8 mouse cellular contexts compared by ENCODE assay signal in the genomic region with DNA sequence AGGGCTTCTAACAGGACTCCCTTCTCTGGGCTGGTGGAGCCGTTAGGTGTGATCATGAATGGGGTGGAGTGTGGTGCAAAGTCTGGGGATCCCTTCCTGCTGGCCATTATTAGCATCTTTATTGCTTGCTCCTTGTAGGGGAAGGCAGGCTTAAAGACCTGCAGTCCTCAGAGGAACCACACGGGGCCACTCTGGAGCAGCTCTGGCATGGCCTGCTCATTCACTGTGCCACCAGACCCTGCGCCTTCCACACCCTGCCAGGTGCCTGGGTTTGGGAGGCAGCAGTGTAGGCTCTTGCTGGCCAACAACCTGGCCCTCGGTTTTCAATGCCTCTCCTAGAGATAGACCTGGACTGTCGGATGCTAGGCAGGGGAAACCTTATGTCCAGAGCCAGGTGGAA. TPM values are rescaled to one million over a fixed set of nuclear protein-coding genes. Genes with fewer than 3 reads are reported as not detected.
DNase-seq lines count a peak whose midpoint lies in the region; ATAC-seq and TF ChIP-seq lines count a peak whose summit lies in the region.

No protein-coding gene starts in this region.

- H3K9me3 ChIP-seq in forebrain, postnatal 0 days (ENCODE audit: low read length) = no peaks in the 10 kb centered on the region
- H3K9me3 ChIP-seq in lung, embryonic 16.5 days (ENCODE audit: control insufficient read depth, low read length) = no peaks in the 10 kb centered on the region

- ATAC-seq in forebrain, postnatal 0 days = peak; percentile 93
- ATAC-seq in lung, embryonic 16.5 days (ENCODE audit: low read depth) = peak; percentile 61

- H3K27me3 ChIP-seq in cerebellum, adult 2 months (ENCODE audit: control insufficient read depth, insufficient read depth, low read length) = no peaks in the 10 kb centered on the region
- no peaks in the 10 kb centered on the region for H3K27me3 ChIP-seq in forebrain, postnatal 0 days (ENCODE audit: insufficient read depth, low read length)
- H3K27me3 ChIP-seq in lung, embryonic 16.5 days (ENCODE audit: control insufficient read depth, insufficient read depth, low read depth, low read length) = no peaks in the 10 kb centered on the region

- H3K4me3 ChIP-seq in cerebellum, adult 2 months (replicated peaks; ENCODE audit: insufficient read depth, low read depth, low read length) = no peak overlapping the region
- H3K4me3 ChIP-seq in forebrain, postnatal 0 days (ENCODE audit: low read depth, low read length) = no peak overlapping the region
- no peak overlapping the region for H3K4me3 ChIP-seq in lung, embryonic 16.5 days (ENCODE audit: low read length)

- H3K4me1 ChIP-seq in cerebellum, adult 2 months (ENCODE audit: control insufficient read depth, insufficient read depth, low read length) = peaks cover 54% of the 10 kb centered on the region
- H3K4me1 ChIP-seq in forebrain, postnatal 0 days (ENCODE audit: insufficient read depth) = no peaks in the 10 kb centered on the region
- peaks cover 33% of the 10 kb centered on the region for H3K4me1 ChIP-seq in lung, embryonic 16.5 days (replicated peaks; ENCODE audit: control insufficient read depth, insufficient read depth, low read length)

- H3K9ac ChIP-seq in forebrain, postnatal 0 days = no peak overlapping the region
- H3K9ac ChIP-seq in lung, embryonic 16.5 days (ENCODE audit: low read length) = peak overlapping the region; percentile 16; the same call in 1 of the 2 replicates

- TF ChIP-seq CTCF in cerebellum, adult 2 months (IDR thresholded peaks at IDR 0.05; ENCODE audit: borderline replicate concordance, insufficient read depth, low read depth, low read length) = peak; percentile 97
- peak; percentile 96 for TF ChIP-seq CTCF in forebrain, postnatal 0 days (IDR thresholded peaks at IDR 0.05; ENCODE audit: low read depth)

- H3K27ac ChIP-seq in cerebellum, adult 2 months (ENCODE audit: insufficient read depth, low read length) = peak overlapping the region; percentile 40
- no peak overlapping the region for H3K27ac ChIP-seq in forebrain, postnatal 0 days (ENCODE audit: low read depth, low read length)
- no peak overlapping the region; the same call in 1 of the 2 replicates for H3K27ac ChIP-seq in lung, embryonic 16.5 days (ENCODE audit: low read length)

- peak; percentile 76 for DNase-seq in R1 (ENCODE audit: low read depth, low spot score)
- peak; percentile 95 to 96 for DNase-seq in cerebellum, adult 2 months
- DNase-seq in forebrain, postnatal 0 days = peak; percentile 91
- DNase-seq in heart, postnatal 4 days = peak; percentile 93
- peak; percentile 74 to 90 for DNase-seq in layer of hippocampus, adult 18-20 months (ENCODE audit: low spot score in 2 of 2)
- peak; percentile 92 for DNase-seq in retina, embryonic 14.5 days (ENCODE audit: low spot score)
- DNase-seq in urinary bladder, postnatal 4 days (ENCODE audit: low spot score in 2 of 2) = peak; percentile 71 to 84

- H3K4me2 ChIP-seq in forebrain, postnatal 0 days (ENCODE audit: low read depth) = no peak overlapping the region
- H3K4me2 ChIP-seq in lung, embryonic 16.5 days (ENCODE audit: low read depth, low read length) = no peak overlapping the region

- H3K36me3 ChIP-seq in forebrain, postnatal 0 days (ENCODE audit: insufficient read depth) = no peaks in the 10 kb centered on the region
- no peaks in the 10 kb centered on the region for H3K36me3 ChIP-seq in lung, embryonic 16.5 days (ENCODE audit: control insufficient read depth, insufficient read depth, low read length)

- no peak for TF ChIP-seq POLR2A in cerebellum, adult 2 months (IDR thresholded peaks at IDR 0.05; ENCODE audit: borderline replicate concordance, insufficient read depth, low read length)

- 0% methylated on average over 5 of the region's 5 CpGs for WGBS in cerebellum, adult 2 months
- 4% methylated on average over 5 of the region's 5 CpGs for WGBS in forebrain, postnatal 0 days
- 5% methylated on average over 5 of the region's 5 CpGs for WGBS in lung, embryonic 16.5 days

RNA-seq across cellular contexts. Expression of gene Eml1, which starts 7.0 kb away (rescaled TPM):
- polyA plus RNA-seq in cerebellum, adult 2 months (2012; rRNA removed) = 89.7 and 93.9 TPM in 2 replicates
- total RNA-seq in forebrain, postnatal 0 days (2014; rRNA removed) = 69.1 and 82.9 TPM in 2 replicates
- 42.8 and 43.5 TPM in 2 replicates for polyA plus RNA-seq in forebrain, postnatal 0 days (2015; fragmentation: Nextera tagmentation; extraction: Ambion mirVana)
- 10 to 100 TPM; 78.1 to 80.5 TPM for total RNA-seq in heart, postnatal 4 days (2021)
- 10 to 100 TPM; 46.1 to 50.2 TPM for total RNA-seq in layer of hippocampus, adult 18-20 months (2021)
- 121 and 122 TPM in 2 replicates for polyA plus RNA-seq in lung, embryonic 16.5 days (2015; fragmentation: Nextera tagmentation; extraction: Ambion mirVana)

RNA-seq across cellular contexts. Expression of gene Cyp46a1, which starts 29.6 kb away (rescaled TPM):
- 88.8 and 93.7 TPM in 2 replicates for polyA plus RNA-seq in cerebellum, adult 2 months (2012; rRNA removed)
- total RNA-seq in forebrain, postnatal 0 days (2014; rRNA removed) = 30.4 and 34.9 TPM in 2 replicates
- polyA plus RNA-seq in forebrain, postnatal 0 days (2015; fragmentation: Nextera tagmentation; extraction: Ambion mirVana) = 41.8 and 49.6 TPM in 2 replicates
- total RNA-seq in heart, postnatal 4 days (2021) = 1 to 10 TPM; 2.5 to 3.3 TPM
- total RNA-seq in layer of hippocampus, adult 18-20 months (2021) = 100 to 1,000 TPM; 159 to 175 TPM
- polyA plus RNA-seq in lung, embryonic 16.5 days (2015; fragmentation: Nextera tagmentation; extraction: Ambion mirVana) = 6.5 and 7.4 TPM in 2 replicates

RNA-seq across cellular contexts. Expression of gene Hhipl1, which starts 57.7 kb away (rescaled TPM):
- polyA plus RNA-seq in cerebellum, adult 2 months (2012; rRNA removed) = 4.4 and 4.8 TPM in 2 replicates
- total RNA-seq in forebrain, postnatal 0 days (2014; rRNA removed) = 3.9 and 5.2 TPM in 2 replicates
- polyA plus RNA-seq in forebrain, postnatal 0 days (2015; fragmentation: Nextera tagmentation; extraction: Ambion mirVana) = 1.1 and 1.5 TPM in 2 replicates
- 1 to 10 TPM; 2.5 to 2.8 TPM for total RNA-seq in heart, postnatal 4 days (2021)
- total RNA-seq in layer of hippocampus, adult 18-20 months (2021) = 1 to 10 TPM; 6.1 to 6.4 TPM
- 0.88 and 0.91 TPM in 2 replicates for polyA plus RNA-seq in lung, embryonic 16.5 days (2015; fragmentation: Nextera tagmentation; extraction: Ambion mirVana)
